In the genomic region with DNA sequence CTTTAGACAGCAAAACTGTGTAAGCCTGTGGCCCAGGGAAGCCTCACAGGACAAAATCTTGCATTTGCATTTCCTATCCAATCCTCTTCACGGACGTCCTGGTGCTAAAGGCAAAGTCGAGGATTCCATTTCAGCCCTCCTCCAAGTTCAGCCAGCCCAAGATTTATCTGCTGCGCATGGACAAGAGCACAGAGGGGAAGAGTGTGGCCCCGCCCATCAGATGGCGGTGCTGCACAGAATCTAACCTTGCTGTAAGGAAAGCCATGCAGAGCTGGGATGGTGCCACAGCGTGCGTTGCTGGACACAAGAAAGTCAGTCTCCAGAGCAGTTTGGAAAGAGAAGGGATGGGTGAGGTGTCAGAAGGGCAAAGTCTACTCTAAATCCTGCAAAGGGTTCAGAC, we compare ENCODE assay signal across 13 mouse cellular contexts. TPM values are rescaled to one million over a fixed set of nuclear protein-coding genes. Genes with fewer than 3 reads are reported as not detected.
DNase-seq lines count a peak whose midpoint lies in the region; ATAC-seq and TF ChIP-seq lines count a peak whose summit lies in the region.
"Had no signal": no experiment of that assay in that cellular context is flagged by ENCODE, and none has a peak within 500 bp of the region (broad histone marks: within the 10 kb centered on the region; RNA-seq: fewer than 3 reads in every experiment).

No protein-coding gene starts in this region.

- TF ChIP-seq CTCF in liver, postnatal 0 days (IDR thresholded peaks at IDR 0.05; ENCODE audit: low read depth) = no peak

- no peaks in the 10 kb centered on the region for H3K79me2 ChIP-seq in myocyte (ENCODE audit: control insufficient read depth, insufficient read depth)

- H3ac ChIP-seq in myocyte (ENCODE audit: control insufficient read depth, insufficient read length) = no peak overlapping the region

- no peak overlapping the region for H3K4me2 ChIP-seq in liver, embryonic 13.5 days
- H3K4me2 ChIP-seq in liver, postnatal 0 days (ENCODE audit: low read depth, low read length) = no peak overlapping the region
- H3K4me2 ChIP-seq in myocyte (ENCODE audit: low read depth) = peak overlapping the region; percentile 44
- H3K4me2 ChIP-seq: forebrain, embryonic 15.5 days; limb, embryonic 12.5 days had no signal

- H3K9me3 ChIP-seq in liver, embryonic 13.5 days (replicated peaks) = no peaks in the 10 kb centered on the region
- no peaks in the 10 kb centered on the region for H3K9me3 ChIP-seq in liver, postnatal 0 days (ENCODE audit: low read length)
- H3K9me3 ChIP-seq: forebrain, embryonic 15.5 days; limb, embryonic 12.5 days had no signal

- H3K36me3 ChIP-seq in liver, embryonic 13.5 days = no peaks in the 10 kb centered on the region
- no peaks in the 10 kb centered on the region for H3K36me3 ChIP-seq in liver, postnatal 0 days (replicated peaks; ENCODE audit: insufficient read depth, low read length)
- no peaks in the 10 kb centered on the region for H3K36me3 ChIP-seq in myocyte (ENCODE audit: control insufficient read depth, insufficient read depth)
- H3K36me3 ChIP-seq: forebrain, embryonic 15.5 days; limb, embryonic 12.5 days had no signal

- no peak overlapping the region for H3K27ac ChIP-seq in liver, embryonic 13.5 days
- H3K27ac ChIP-seq in liver, postnatal 0 days (ENCODE audit: low read depth) = no peak overlapping the region
- H3K27ac ChIP-seq: forebrain, embryonic 15.5 days; limb, embryonic 12.5 days; macrophage had no signal

- ATAC-seq in liver, embryonic 13.5 days (ENCODE audit: low read depth) = 0 out of 2 replicates have a peak, but pooled peaks have one; percentile 34
- no peak for ATAC-seq in liver, postnatal 0 days
- no peak for ATAC-seq in activated CD4-positive, CD25-positive, alpha-beta regulatory T cell, adult 4 months
- ATAC-seq: forebrain, embryonic 15.5 days had no signal

- TF ChIP-seq POLR2A in myocyte (IDR thresholded peaks at IDR 0.05; ENCODE audit: insufficient read length, low read depth) = no peak

- 24% methylated on average over 8 of the region's 8 CpGs for WGBS in liver, embryonic 13.5 days (ENCODE audit: insufficient replicate concordance)
- WGBS in liver, postnatal 0 days (ENCODE audit: insufficient replicate concordance) = 46% methylated on average over 8 of the region's 8 CpGs

- intact Hi-C loops in gastrocnemius, postnatal 36 days (cut with DNase I) = no loop called here

- peak; percentile 16 for DNase-seq in liver, embryonic 13.5 days
- DNase-seq in liver, postnatal 0 days = no peak
- peak; percentile 78 for DNase-seq in ZHBTc4 (ENCODE audit: low read depth, low spot score)
- DNase-seq in kidney, adult 9 months = peak; percentile 68
- no peak for DNase-seq in T-cell, adult 2 months (ENCODE audit: low spot score)
- DNase-seq in gastrocnemius, postnatal 36 days = no peak
- DNase-seq: cerebellum, adult 8-10 months; thymus, postnatal 4 days had no signal

- no peak overlapping the region for H3K9ac ChIP-seq in liver, embryonic 13.5 days
- no peak overlapping the region for H3K9ac ChIP-seq in liver, postnatal 0 days (replicated peaks)
- H3K9ac ChIP-seq: forebrain, embryonic 15.5 days; limb, embryonic 12.5 days had no signal

- H3K4me3 ChIP-seq in liver, embryonic 13.5 days (replicated peaks) = no peak overlapping the region
- no peak overlapping the region for H3K4me3 ChIP-seq in liver, postnatal 0 days (ENCODE audit: low read depth, low read length)
- H3K4me3 ChIP-seq in myocyte = no peak overlapping the region
- H3K4me3 ChIP-seq: forebrain, embryonic 15.5 days; limb, embryonic 12.5 days had no signal

- no peaks in the 10 kb centered on the region for H3K27me3 ChIP-seq in liver, embryonic 13.5 days
- no peaks in the 10 kb centered on the region for H3K27me3 ChIP-seq in liver, postnatal 0 days (ENCODE audit: insufficient read depth, low read length)
- H3K27me3 ChIP-seq in myocyte (ENCODE audit: control insufficient read depth, insufficient read depth, insufficient read length) = no peaks in the 10 kb centered on the region
- H3K27me3 ChIP-seq: forebrain, embryonic 15.5 days; limb, embryonic 12.5 days had no signal

- peaks cover 16% of the 10 kb centered on the region for H3K4me1 ChIP-seq in liver, embryonic 13.5 days (replicated peaks)
- H3K4me1 ChIP-seq in liver, postnatal 0 days (ENCODE audit: insufficient read depth) = 0 out of 2 replicates have a peak, but pooled peaks cover 5% of the 10 kb centered on the region
- H3K4me1 ChIP-seq: forebrain, embryonic 15.5 days had no signal

- no peak for TF ChIP-seq EP300 in liver, postnatal 0 days (IDR thresholded peaks at IDR 0.05; ENCODE audit: low read depth)

TF ChIP-seq in myocyte, 11 proteins besides CTCF, POLR2A, EP300 and RAD21:
- TF ChIP-seq TCF3 (IDR thresholded peaks at IDR 0.05; ENCODE audit: insufficient read length, low read depth) (no peak), CEBPB (IDR thresholded peaks at IDR 0.05; ENCODE audit: insufficient read depth, poor library complexity, severe bottlenecking) (no peak), TCF12 (IDR thresholded peaks at IDR 0.05; ENCODE audit: insufficient read depth, poor library complexity, severe bottlenecking) (no peak), POLR2AphosphoS2 (IDR thresholded peaks at IDR 0.05; ENCODE audit: insufficient read length, low read depth) (no peak)

RNA-seq across cellular contexts. Expression of a gene that starts 12.6 kb away (rescaled TPM):
- polyA plus RNA-seq in liver, embryonic 13.5 days (2015; fragmentation: Nextera tagmentation; extraction: Ambion mirVana) = 4.3 TPM in 2 replicates
- 6.1 and 6.8 TPM in 2 replicates for polyA plus RNA-seq in liver, postnatal 0 days (2015; fragmentation: Nextera tagmentation; extraction: Ambion mirVana)
- polyA plus RNA-seq in myocyte (2012; fragmentation: generic; extraction: Trizol) = 0.01 TPM
- 1 to 10 TPM; 4.8 to 5.2 TPM for polyA plus RNA-seq in activated CD4-positive, CD25-positive, alpha-beta regulatory T cell, adult 4 months (2017; shearing (Covaris generic))
- 1 to 10 TPM; 2.4 to 4.2 TPM for total RNA-seq in gastrocnemius, postnatal 36 days (2021)

Comparison
In these comparisons a context has a peak if more than half of its experiments do, and no peak if none do; other contexts are left out.
1. DNase-seq: peak in liver, embryonic 13.5 days (single experiment), ZHBTc4 (single experiment) and kidney, adult 9 months (single experiment); none in liver, postnatal 0 days (single experiment), T-cell, adult 2 months (single experiment) and gastrocnemius, postnatal 36 days (0 of 2).